Mouse (Mus musculus) embryonic facial prominence, embryonic 11.5 days (tissue): Measurements from ENCODE around the gene Reg3d. TPM values are rescaled to one million over a fixed set of nuclear protein-coding genes. Genes with fewer than 3 reads are reported as not detected.
A peak's percentile ranks its signal among the peaks of the same experiment; 100 is the strongest.

Experiments
- ATAC-seq: fragments of 200-750 bp; cut with Nextera tagmentation; replicated peaks from 2 replicates; pipeline ENCODE4 v1.8.0; 2017; ENCODE audit warnings: low read depth; ENCODE audit not compliant: insufficient number of reproducible peaks, low FRiP score, low TSS enrichment
- DNase-seq: peaks from one replicate; pipeline ENCODE4 v3.0.0-alpha.2; 2015; ENCODE audit warnings: low spot score
- H3K27ac ChIP-seq: fragments of 300-500 bp; sonication (generic); replicated peaks from 2 replicates; pipeline ENCODE4 v1.5.1; 2014; ENCODE audit warnings: mild to moderate bottlenecking, low read depth, low read length, control low read depth
- H3K27me3 ChIP-seq: fragments of 300-500 bp; sonication (generic); 2 replicates; pipeline ENCODE4 v1.6.1; 2014; ENCODE audit warnings: mild to moderate bottlenecking, low read length, moderate library complexity, mixed read lengths; ENCODE audit not compliant: control insufficient read depth, insufficient read depth
- H3K36me3 ChIP-seq: fragments of 300-500 bp; sonication (generic); replicated peaks from 2 replicates; pipeline ENCODE4 v1.6.1; 2014; ENCODE audit warnings: low read depth, mild to moderate bottlenecking, low read length, moderate library complexity, mixed read lengths; ENCODE audit not compliant: control insufficient read depth, insufficient read depth
- H3K4me1 ChIP-seq: fragments of 300-500 bp; sonication (generic); 2 replicates; pipeline ENCODE4 v1.6.1; 2014; ENCODE audit warnings: low read length, mixed read lengths; ENCODE audit not compliant: control insufficient read depth, insufficient read depth
- H3K4me2 ChIP-seq: fragments of 300-500 bp; sonication (generic); 2 replicates; pipeline ENCODE4 v1.6.1; 2014; ENCODE audit warnings: low read depth, mild to moderate bottlenecking, control low read depth, low read length, moderate library complexity
- H3K4me3 ChIP-seq: fragments of 300-500 bp; sonication (generic); 2 replicates; pipeline ENCODE4 v1.5.1; 2014; ENCODE audit warnings: low read depth, low read length, control low read depth
- H3K9ac ChIP-seq: fragments of 300-500 bp; sonication (generic); replicated peaks from 2 replicates; pipeline ENCODE4 v1.6.1; 2014; ENCODE audit warnings: mild to moderate bottlenecking, control low read depth, low read length
- H3K9me3 ChIP-seq: fragments of 300-500 bp; sonication (generic); replicated peaks from 2 replicates; pipeline ENCODE4 v1.6.1; 2016; ENCODE audit warnings: mild to moderate bottlenecking, low read length, inconsistent platforms, mixed read lengths; ENCODE audit not compliant: control insufficient read depth
- WGBS: fragments of 180-500 bp; shearing (Covaris S2); extraction: QIAGEN DNeasy Blood & Tissue Kit; methylation state at CpG from one replicate; pipeline ENCODE4 v1.1.7; 2014; 5-methylcytosine and 5-hydroxymethylcytosine counted together
- polyA plus RNA-seq: library from polyadenylated mRNA; unstranded; fragments of >200 nt; fragmentation: Nextera tagmentation; extraction: Ambion mirVana; gene quantifications from 2 replicates; pipeline ENCODE4 v1.2.1, GENCODE M21; 2014

The Reg3d gene
- polyA plus RNA-seq, 1 experiment from 2014 or later = not detected

- 75% methylated on average over 2 of the region's 2 CpGs for WGBS
- no peaks in the 10 kb centered on the region for H3K4me1 ChIP-seq
- H3K4me3 ChIP-seq = no peak overlapping the region
- ATAC-seq = no peak
- no peak overlapping the region for H3K9ac ChIP-seq
- no peak overlapping the region for H3K4me2 ChIP-seq
- H3K36me3 ChIP-seq = no peaks in the 10 kb centered on the region
- no peak overlapping the region for H3K27ac ChIP-seq
- DNase-seq = no peak
- H3K9me3 ChIP-seq = no peaks in the 10 kb centered on the region
- H3K27me3 ChIP-seq = no peaks in the 10 kb centered on the region
Observed at GRCm38 (mm10) chr6:78341689-78342088, 37.0 kb downstream of the Reg3d start.

GRCm38 (mm10) chr6:78340296-78340695, 38.4 kb downstream of the Reg3d start:
- ATAC-seq = no peak
- H3K4me3 ChIP-seq = no peak overlapping the region

GRCm38 (mm10) chr6:78331919-78332569, 46.6 kb downstream of the Reg3d start:
- H3K36me3 ChIP-seq = no peaks in the 10 kb centered on the region
- ATAC-seq (no peak), DNase-seq (peak; percentile 63)
- H3K4me1 ChIP-seq = no peaks in the 10 kb centered on the region
- H3K9me3 ChIP-seq = no peaks in the 10 kb centered on the region
- H3K27me3 ChIP-seq = no peaks in the 10 kb centered on the region
- H3K27ac ChIP-seq = no peak overlapping the region
- no peak overlapping the region for H3K4me2 ChIP-seq
- 37% methylated on average over 7 of the region's 7 CpGs for WGBS
- H3K4me3 ChIP-seq = no peak overlapping the region
- no peak overlapping the region for H3K9ac ChIP-seq

More at GRCm38 (mm10) chr6:78340296-78340695, 38.4 kb downstream of the Reg3d start:
- no peak overlapping the region for H3K27ac ChIP-seq
- DNase-seq = no peak
- H3K27me3 ChIP-seq = no peaks in the 10 kb centered on the region
- no peak overlapping the region for H3K9ac ChIP-seq
- H3K4me1 ChIP-seq = no peaks in the 10 kb centered on the region
- H3K36me3 ChIP-seq = no peaks in the 10 kb centered on the region
- H3K4me2 ChIP-seq = no peak overlapping the region
- H3K9me3 ChIP-seq = no peaks in the 10 kb centered on the region

DNA sequence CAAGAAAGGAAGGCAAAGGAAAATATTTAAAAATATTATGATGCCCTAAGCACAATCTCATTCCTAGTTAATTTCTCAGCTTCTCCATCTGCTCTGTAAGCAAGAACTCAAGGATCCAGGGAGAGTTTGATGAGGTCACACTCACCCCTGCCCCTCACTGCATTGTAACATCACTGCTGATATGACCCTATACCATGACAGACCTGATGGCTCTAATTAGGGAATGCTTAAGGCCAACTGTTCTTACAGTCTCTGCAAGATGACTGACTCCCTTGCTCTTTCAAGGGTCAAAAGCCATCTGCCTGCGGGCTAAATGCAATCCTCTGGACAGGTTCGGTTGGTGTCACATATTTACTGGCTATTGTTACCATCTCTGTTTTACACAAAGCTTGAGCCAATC, 49.5 kb downstream of the Reg3d start:
- H3K27me3 ChIP-seq = no peaks in the 10 kb centered on the region
- WGBS = 27% methylated on average over 2 of the region's 2 CpGs
- H3K9me3 ChIP-seq = no peaks in the 10 kb centered on the region
- ATAC-seq (no peak), DNase-seq (no peak)
- no peaks in the 10 kb centered on the region for H3K4me1 ChIP-seq
- H3K4me3 ChIP-seq = no peak overlapping the region
- H3K36me3 ChIP-seq = no peaks in the 10 kb centered on the region
- no peak overlapping the region for H3K9ac ChIP-seq
- no peak overlapping the region for H3K4me2 ChIP-seq
- H3K27ac ChIP-seq = no peak overlapping the region

DNA sequence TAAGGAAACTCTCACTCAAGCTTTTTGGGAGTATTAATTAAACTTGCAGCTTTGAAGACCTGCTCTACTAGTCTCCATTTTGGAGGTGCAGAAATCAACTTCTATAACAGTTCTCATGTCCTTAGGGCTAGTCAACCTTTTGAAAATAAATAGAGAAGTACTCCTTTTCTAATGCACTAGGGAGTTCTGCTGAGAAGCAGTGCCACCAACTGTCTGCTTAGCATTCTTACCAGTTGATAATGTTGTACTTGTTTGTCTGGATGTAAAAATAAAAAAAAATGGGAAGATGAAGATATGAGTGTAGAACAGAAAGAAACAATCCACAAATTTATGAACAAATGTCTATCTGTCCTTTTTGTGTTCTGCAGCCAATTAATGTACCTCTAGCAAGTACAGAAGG, 50.9 kb downstream of the Reg3d start:
- H3K4me2 ChIP-seq = no peak overlapping the region
- ATAC-seq (no peak), DNase-seq (no peak)
- no peaks in the 10 kb centered on the region for H3K9me3 ChIP-seq
- H3K27me3 ChIP-seq = no peaks in the 10 kb centered on the region
- no peaks in the 10 kb centered on the region for H3K36me3 ChIP-seq
- H3K9ac ChIP-seq = no peak overlapping the region
- no peaks in the 10 kb centered on the region for H3K4me1 ChIP-seq
- no peak overlapping the region for H3K27ac ChIP-seq
- no peak overlapping the region for H3K4me3 ChIP-seq

Other genes with a start within 250 kb of the Reg3d start
- not detected in 2 replicates for gene Reg3b, start 8.2 kb downstream of the Reg3d start, polyA plus RNA-seq
- not detected in 2 replicates for gene Reg3a, start 1.8 kb upstream of the Reg3d start, polyA plus RNA-seq
- not detected in 2 replicates for gene Reg2, start 16.8 kb upstream of the Reg3d start, polyA plus RNA-seq
- gene Reg1, start 43.8 kb upstream of the Reg3d start, polyA plus RNA-seq = not detected in 2 replicates
- 0.57 TPM in 1 of 2 replicates, not detected in the other for gene Reg3g, start 90.0 kb upstream of the Reg3d start, polyA plus RNA-seq